Mouse (Mus musculus) olfactory bulb, adult 2 months (tissue): ENCODE measurements at regions not wholly inside any gene's neighbourhood (a gene's known extent, or its start where the extent isn't known, plus 50 kb on each side); places are given as distances from the start of the nearest gene placed in this dataset.

ENCODE experiments used
- CTCF ChIP-seq: fragments of 200-500 bp; IDR thresholded peaks from 2 replicates; pipeline ENCODE4 v1.5.1; 2012; ENCODE audit warnings: low read depth, mild to moderate bottlenecking, low read length, moderate library complexity; ENCODE audit not compliant: insufficient read depth
- POLR2A ChIP-seq: fragments of 200-500 bp; IDR thresholded peaks from 2 replicates; pipeline ENCODE4 v1.6.1; 2012; ENCODE audit warnings: mild to moderate bottlenecking, low read depth, low read length, moderate library complexity; ENCODE audit not compliant: insufficient read depth

DNA sequence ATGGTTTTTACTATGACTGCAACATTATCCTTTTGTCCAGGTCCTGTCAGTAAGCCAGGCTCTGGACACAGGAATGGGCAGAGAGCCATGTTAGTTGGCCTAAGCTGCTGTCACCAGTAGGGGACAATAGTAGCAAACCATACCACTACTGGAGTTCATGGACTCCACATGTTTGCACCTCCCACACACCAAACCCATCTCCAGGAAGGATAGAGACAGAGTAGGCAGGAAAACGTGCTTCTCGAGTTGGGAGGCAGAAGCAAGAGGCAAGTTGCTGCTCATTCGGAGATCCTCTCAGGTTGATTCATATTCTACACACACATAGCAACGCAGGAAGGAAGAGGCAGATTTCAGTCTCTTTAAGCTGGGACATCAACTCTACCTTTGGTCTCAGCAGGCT is 85.2 kb upstream of the Vstm2b start:
- TF ChIP-seq CTCF (no peak), POLR2A (no peak)
